Mouse (Mus musculus): Measurements from ENCODE around the gene Lyl1. TPM values are rescaled to one million over a fixed set of nuclear protein-coding genes. Genes with fewer than 3 reads are reported as not detected.

Lyl1 gene
- polyA plus RNA-seq, 1 experiment from 2014 or later: 2.1 TPM

DNA sequence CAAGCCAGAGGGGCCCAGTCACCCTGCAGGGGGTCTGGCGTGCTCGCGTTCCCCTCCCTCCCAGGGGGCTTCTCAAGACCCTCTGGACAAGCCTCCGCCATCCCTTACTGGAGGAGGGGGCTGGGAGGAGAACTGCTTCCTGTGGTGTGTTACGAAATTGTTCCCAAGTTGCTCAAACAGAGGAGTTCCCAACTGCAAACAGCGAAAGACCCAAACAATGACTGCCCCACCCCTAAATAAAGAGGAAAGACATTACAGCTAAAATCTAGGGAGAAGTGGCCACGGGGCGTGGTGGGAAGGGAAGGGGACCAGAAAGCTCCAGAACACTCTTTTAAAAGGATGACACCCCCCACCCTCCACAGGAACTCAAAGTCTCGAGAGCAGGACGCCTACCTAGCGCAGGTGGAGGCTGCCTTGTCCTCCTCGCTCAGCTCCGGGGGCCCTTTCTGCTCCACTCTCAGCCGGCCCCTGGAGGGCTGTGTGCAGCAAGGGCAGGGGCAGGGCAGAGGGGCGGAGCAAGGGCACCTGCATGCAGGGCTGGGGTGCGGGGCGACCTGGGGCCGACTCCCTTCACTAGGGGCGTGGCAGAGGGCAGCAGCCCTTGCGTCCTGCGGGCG lies 6.1 kb downstream of the Lyl1 start:
- WGBS: 12% methylated on average over 22 of the region's 22 CpGs
- H3K9ac ChIP-seq (replicated peaks): peak overlapping the region; percentile 48
- no peaks in the 10 kb centered on the region for H3K36me3 ChIP-seq
- peak overlapping the region; percentile 94 for H3K27ac ChIP-seq (replicated peaks)
- H3K27me3 ChIP-seq: peaks cover 18% of the 10 kb centered on the region
- H3K4me3 ChIP-seq: peak overlapping the region; percentile 29
- ATAC-seq (replicated peaks): no peak
- H3K9me3 ChIP-seq: no peaks in the 10 kb centered on the region
- H3K4me1 ChIP-seq: peaks cover 76% of the 10 kb centered on the region
- H3K4me2 ChIP-seq (replicated peaks): peak overlapping the region; percentile 38

DNA sequence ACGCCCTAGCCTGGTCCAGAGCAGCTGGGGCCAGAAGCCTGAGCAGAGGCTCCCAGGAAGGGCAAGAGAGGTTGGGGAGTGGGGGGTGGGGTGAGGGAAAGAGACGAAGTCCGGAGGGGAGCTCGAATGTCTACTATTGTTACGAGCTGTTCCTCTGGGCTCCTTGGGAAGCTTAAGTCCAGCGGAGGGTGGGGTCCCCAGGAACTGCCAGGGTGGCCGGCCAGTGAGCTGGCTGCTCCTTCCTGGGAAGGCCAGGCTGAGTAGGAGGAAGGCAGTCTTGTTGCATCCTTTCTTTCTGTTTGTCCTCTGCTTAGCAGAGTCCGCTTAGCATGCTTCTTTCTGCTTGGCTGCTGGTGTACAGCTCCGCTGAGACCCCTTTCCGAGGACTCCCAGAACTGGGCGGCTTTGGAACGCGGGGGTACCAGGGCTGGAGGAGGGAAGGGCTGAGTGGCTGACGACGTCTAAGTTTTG lies 6.8 kb downstream of the Lyl1 start:
- peaks cover 11% of the 10 kb centered on the region for H3K27me3 ChIP-seq
- peak overlapping the region; percentile 48 for H3K9ac ChIP-seq (replicated peaks)
- no peak for ATAC-seq (replicated peaks)
- peak overlapping the region; percentile 38 for H3K4me2 ChIP-seq (replicated peaks)
- WGBS: 7% methylated on average over 15 of the region's 15 CpGs
- H3K27ac ChIP-seq (replicated peaks): peak overlapping the region; percentile 94
- no peaks in the 10 kb centered on the region for H3K36me3 ChIP-seq
- peaks cover 81% of the 10 kb centered on the region for H3K4me1 ChIP-seq
- peak overlapping the region; percentile 29 for H3K4me3 ChIP-seq
- no peaks in the 10 kb centered on the region for H3K9me3 ChIP-seq

DNA sequence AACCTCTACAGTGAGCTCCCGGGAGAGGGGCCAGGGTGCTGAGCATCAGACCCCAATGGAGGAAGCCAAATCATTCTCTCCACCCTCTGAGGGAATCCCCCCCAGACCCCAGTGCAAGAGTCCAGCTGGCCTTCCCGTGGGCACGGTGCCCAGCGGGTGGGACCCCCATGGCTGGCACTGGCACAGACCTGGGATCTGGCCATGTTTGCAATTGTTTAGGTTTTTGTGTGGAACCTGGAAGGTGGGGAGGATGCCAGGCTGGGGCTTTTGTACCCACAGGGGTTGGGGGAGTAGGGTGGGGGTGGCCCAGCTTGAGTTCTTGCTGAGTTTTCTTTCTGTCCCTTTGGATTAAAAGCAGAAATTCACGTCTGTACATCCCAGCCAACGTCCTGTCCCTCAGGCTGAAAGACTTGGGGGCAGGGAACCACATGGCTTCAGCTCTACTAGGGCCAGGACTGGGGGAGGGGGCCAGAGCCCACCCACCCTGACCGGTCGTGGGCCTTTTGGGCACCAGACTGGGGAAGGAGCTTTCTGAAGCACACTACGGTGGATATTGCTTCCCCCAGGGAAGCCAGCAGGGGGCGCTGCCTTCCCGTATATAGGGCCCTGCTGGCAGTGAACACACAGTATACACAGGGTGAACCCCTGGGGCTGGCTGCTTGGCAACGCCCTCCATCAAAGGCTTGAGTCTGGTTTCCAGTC lies 7.7 kb downstream of the Lyl1 start:
- Histone ChIP-seq H3K27ac (replicated peaks) (peak overlapping the region; percentile 94), H3K9me3 (no peaks in the 10 kb centered on the region), H3K9ac (replicated peaks) (peak overlapping the region; percentile 33), H3K4me1 (peaks cover 89% of the 10 kb centered on the region), H3K36me3 (no peaks in the 10 kb centered on the region), H3K4me2 (replicated peaks) (0 out of 2 replicates have a peak overlapping the region, but pooled peaks have one; percentile 16), H3K27me3 (peaks cover 5% of the 10 kb centered on the region; the same call in 1 of the 2 replicates), H3K4me3 (0 out of 2 replicates have a peak overlapping the region, but pooled peaks have one; percentile 1)
- ATAC-seq (replicated peaks): peak; percentile 78
- 5% methylated on average over 12 of the region's 12 CpGs for WGBS

DNA sequence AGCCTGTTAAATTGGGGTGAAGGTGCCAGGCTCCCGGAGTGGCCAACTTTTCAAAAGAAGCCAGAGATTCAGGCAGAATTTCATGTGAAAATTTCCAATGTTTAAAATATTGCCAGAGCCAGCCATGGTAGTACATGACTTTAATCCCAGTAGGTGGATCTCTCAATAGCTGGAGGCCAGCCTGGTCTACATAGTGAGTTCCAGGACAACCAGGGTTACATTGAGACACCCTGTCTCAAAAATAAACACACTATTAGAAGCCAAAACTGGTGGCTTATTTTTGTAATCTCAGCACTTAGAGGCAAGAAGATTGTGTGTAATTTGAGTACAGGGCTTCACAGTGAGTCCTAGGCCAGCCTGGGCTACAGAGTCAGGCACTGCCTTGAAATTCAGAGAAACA lies 8.7 kb downstream of the Lyl1 start:
- H3K36me3 ChIP-seq: no peaks in the 10 kb centered on the region
- H3K9ac ChIP-seq (replicated peaks): no peak overlapping the region; the same call in 1 of the 2 replicates
- H3K9me3 ChIP-seq: no peaks in the 10 kb centered on the region
- H3K27me3 ChIP-seq: peaks cover 5% of the 10 kb centered on the region; the same call in 1 of the 2 replicates
- no peak overlapping the region for H3K4me2 ChIP-seq (replicated peaks)
- peak overlapping the region; percentile 94 for H3K27ac ChIP-seq (replicated peaks)
- H3K4me3 ChIP-seq: no peak overlapping the region
- ATAC-seq (replicated peaks): no peak
- peaks cover 89% of the 10 kb centered on the region for H3K4me1 ChIP-seq
- WGBS: 82% methylated on average over 1 of the region's 1 CpGs

DNA sequence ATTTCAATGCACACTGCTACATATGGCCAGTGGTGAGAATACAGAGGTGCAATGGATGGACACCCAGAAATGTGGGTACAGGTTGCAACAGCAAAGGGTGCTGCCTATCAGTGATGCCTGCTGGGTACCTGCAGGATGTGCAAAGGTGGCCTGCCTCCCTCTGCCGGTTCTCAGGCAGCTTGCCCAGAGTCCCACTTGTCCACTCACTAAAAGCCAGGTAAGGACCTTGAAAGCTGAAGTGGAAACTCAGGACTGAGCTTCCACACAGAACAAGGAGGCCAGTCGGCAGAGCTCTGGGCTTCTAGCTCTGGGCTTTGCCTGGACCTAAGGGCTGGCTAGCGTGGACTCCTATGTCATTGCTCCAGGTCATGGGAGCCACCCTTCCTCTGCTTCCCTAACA lies 10.1 kb downstream of the Lyl1 start:
- Histone ChIP-seq H3K9me3 (no peaks in the 10 kb centered on the region), H3K27me3 (peaks cover 5% of the 10 kb centered on the region; the same call in 1 of the 2 replicates), H3K36me3 (no peaks in the 10 kb centered on the region), H3K4me1 (peaks cover 91% of the 10 kb centered on the region), H3K9ac (replicated peaks) (peak overlapping the region; percentile 31), H3K27ac (replicated peaks) (peak overlapping the region; percentile 94), H3K4me2 (replicated peaks) (no peak overlapping the region; the same call in 1 of the 2 replicates), H3K4me3 (no peak overlapping the region)
- 27% methylated on average over 3 of the region's 3 CpGs for WGBS
- ATAC-seq (replicated peaks): no peak

DNA sequence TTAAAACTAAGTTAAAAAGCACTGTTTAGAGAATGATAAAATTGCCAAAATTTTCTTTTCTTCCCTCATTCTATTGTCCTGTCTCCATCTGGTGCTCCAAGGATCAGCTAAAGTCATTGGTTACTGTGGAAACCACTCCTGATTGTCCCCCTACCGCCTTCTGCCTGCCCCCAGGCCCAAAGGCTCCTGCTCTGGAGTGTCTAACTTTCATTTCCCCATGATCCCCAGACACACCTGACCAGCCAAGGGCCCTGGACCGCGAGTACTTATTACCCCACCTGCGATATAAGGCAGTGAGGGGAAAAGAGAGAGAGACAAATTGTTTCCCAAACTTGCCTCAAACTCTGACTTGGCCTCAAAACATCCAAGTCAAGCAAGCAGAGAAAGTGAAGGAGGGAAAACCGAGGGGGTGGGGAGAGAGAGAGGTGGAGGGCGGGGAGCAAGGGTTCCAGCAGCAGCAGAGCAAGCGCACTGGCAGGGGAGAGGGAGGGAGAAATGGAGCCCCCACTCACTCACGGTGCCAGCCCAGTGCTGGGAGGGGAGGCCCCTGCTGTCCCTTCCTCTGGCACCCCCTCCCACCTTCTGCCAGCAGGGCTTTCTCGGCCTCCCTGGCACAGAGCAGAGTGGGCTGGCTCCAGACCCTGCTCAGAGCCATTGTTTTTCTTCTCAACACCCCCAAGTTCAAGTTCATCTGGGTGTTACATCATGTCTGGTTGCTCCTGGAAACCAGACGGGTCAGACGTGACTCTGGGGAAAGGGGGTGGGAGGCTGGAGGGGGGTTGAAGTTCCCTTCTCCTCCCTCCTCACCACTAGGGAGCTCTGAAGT lies 10.9 kb downstream of the Lyl1 start:
- H3K36me3 ChIP-seq: no peaks in the 10 kb centered on the region
- H3K4me3 ChIP-seq: no peak overlapping the region
- H3K27ac ChIP-seq (replicated peaks): peak overlapping the region; percentile 94
- H3K9ac ChIP-seq (replicated peaks): peak overlapping the region; percentile 31
- 7% methylated on average over 9 of the region's 11 CpGs for WGBS
- no peak overlapping the region for H3K4me2 ChIP-seq (replicated peaks)
- peaks cover 5% of the 10 kb centered on the region; the same call in 1 of the 2 replicates for H3K27me3 ChIP-seq
- H3K9me3 ChIP-seq: no peaks in the 10 kb centered on the region
- peaks cover 90% of the 10 kb centered on the region for H3K4me1 ChIP-seq
- ATAC-seq (replicated peaks): peak; percentile 81

DNA sequence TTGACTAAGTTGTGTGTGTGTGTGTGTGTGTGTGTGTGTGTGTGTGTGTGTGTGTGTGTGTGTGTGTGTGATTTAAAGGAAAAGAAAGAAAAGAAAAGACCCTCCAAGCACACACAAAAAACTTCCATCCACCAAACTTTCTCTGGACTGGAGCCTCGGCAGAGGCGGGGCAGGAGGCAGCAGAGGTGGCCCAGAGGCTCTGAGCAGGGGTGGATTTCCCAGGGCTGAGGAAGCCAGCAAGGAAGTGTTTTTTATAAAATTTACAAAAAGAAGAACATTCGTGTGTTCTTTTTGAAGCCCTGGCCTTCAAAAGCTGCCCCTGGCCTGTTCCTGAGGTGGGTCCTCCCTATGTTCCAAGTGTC lies 11.5 kb downstream of the Lyl1 start:
- H3K9me3 ChIP-seq: no peaks in the 10 kb centered on the region
- peaks cover 86% of the 10 kb centered on the region for H3K4me1 ChIP-seq
- peak overlapping the region; percentile 25; the same call in 1 of the 2 replicates for H3K9ac ChIP-seq (replicated peaks)
- 0% methylated on average over 3 of the region's 3 CpGs for WGBS
- no peaks in the 10 kb centered on the region for H3K36me3 ChIP-seq
- ATAC-seq (replicated peaks): no peak
- no peak overlapping the region for H3K4me2 ChIP-seq (replicated peaks)
- H3K27me3 ChIP-seq: peaks cover under 1% of the 10 kb centered on the region; the same call in 1 of the 2 replicates
- H3K4me3 ChIP-seq: no peak overlapping the region
- H3K27ac ChIP-seq (replicated peaks): peak overlapping the region; percentile 94

DNA sequence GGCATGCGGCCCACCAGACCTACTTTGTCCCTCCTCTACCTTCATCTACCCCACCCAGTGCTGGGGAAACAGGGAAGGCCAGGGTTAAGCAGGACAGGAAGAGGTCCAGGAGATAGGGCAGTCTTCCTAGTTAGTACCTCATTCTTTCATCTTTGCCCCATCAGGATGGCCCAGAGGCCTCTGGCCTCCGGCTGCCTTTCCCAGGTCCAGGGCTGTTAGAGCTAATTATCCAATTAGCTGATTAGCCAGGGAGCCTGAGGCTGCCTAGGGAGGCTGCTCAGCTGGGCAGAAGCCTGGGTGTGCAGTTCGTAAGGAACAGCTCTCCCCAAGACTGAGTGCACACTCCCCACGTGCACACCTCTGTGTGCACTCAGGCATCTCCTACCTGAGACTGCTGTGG lies 12.1 kb downstream of the Lyl1 start:
- WGBS: 21% methylated on average over 4 of the region's 4 CpGs
- Histone ChIP-seq H3K9ac (replicated peaks) (peak overlapping the region; percentile 25), H3K4me2 (replicated peaks) (no peak overlapping the region), H3K36me3 (no peaks in the 10 kb centered on the region), H3K9me3 (no peaks in the 10 kb centered on the region), H3K4me1 (peaks cover 79% of the 10 kb centered on the region), H3K27me3 (no peaks in the 10 kb centered on the region), H3K27ac (replicated peaks) (peak overlapping the region; percentile 94), H3K4me3 (no peak overlapping the region)
- ATAC-seq (replicated peaks): no peak

DNA sequence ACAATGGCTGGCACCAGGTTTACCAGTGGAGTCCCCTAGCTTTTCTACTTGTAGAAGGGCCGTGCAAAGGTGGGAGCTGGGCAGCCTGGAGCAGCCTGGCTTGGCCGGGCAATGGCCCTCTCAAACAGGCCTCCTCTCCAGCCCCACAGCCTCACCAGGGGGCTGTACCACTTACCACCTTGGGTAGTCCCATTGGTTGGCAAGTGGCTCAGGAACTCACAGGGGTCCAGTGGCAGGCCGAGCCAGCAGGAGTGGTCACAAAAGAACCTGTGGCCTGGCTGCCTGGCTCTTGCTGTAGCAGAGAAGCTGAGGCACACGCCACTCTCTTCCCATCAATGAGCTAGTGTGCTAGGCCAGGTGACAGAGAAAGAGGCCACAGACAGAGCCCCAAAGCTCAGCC lies 12.9 kb downstream of the Lyl1 start:
- H3K9ac ChIP-seq (replicated peaks): peak overlapping the region; percentile 25
- no peak overlapping the region for H3K4me2 ChIP-seq (replicated peaks)
- H3K4me1 ChIP-seq: peaks cover 72% of the 10 kb centered on the region
- H3K4me3 ChIP-seq: no peak overlapping the region
- 49% methylated on average over 4 of the region's 4 CpGs for WGBS
- no peaks in the 10 kb centered on the region for H3K9me3 ChIP-seq
- ATAC-seq (replicated peaks): no peak
- H3K27ac ChIP-seq (replicated peaks): peak overlapping the region; percentile 94
- H3K27me3 ChIP-seq: no peaks in the 10 kb centered on the region
- peaks cover 6% of the 10 kb centered on the region; the same call in 1 of the 2 replicates for H3K36me3 ChIP-seq

DNA sequence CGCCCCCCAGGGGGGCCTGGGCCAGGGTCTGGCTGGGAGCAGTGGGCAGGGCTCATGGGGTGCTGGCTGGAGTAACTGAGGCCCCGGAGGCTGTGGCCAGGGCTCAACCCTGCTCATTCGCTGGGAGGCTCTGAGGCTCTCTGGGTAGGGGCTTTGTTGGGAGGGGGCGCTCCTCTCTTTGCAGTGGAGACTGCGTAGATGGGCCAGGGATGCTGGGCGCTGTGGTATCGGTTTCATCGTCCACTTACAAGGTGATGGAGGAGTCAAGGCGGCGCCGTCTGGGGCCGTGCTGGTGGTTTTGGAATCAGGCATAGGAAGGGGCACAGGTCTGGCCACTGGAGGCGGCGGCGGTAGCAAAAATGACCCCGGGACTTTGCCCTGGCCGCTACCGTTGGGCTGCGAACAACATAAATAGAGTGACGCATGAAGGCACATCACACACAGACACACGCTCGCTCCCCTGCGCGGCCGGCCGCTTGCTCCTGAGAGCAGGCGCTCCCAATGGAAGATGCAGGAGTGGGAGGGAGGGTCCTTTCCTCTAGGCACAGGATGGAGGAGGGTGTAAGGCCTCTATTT lies 14.7 kb downstream of the Lyl1 start:
- Histone ChIP-seq H3K4me2 (replicated peaks) (peak overlapping the region; percentile 26), H3K27ac (replicated peaks) (peak overlapping the region; percentile 83), H3K4me3 (0 out of 2 replicates have a peak overlapping the region, but pooled peaks have one; percentile 5), H3K4me1 (peaks cover 56% of the 10 kb centered on the region), H3K9ac (replicated peaks) (peak overlapping the region; percentile 46), H3K9me3 (no peaks in the 10 kb centered on the region), H3K27me3 (no peaks in the 10 kb centered on the region), H3K36me3 (peaks cover 17% of the 10 kb centered on the region)
- 11% methylated on average over 27 of the region's 27 CpGs for WGBS
- ATAC-seq (replicated peaks): no peak

DNA sequence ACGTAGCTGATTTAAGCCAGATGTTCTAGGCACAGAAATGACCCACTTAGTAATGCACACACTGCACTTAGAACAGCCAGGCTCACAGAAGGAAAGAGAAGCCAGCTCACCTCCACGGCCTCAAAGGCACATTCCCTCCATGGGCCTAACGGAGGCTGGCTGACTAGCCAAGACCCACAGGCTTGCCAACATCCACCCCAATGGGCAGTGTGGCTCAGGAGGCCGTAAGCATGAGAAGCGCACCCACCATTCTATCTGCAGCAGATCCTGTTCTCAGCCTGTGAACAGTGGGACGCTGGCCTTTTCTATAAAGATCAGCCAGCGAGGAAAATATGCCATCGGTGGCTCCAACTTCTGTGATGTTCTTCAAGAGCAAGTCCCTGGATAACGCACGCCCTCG lies 15.5 kb downstream of the Lyl1 start:
- H3K27me3 ChIP-seq: no peaks in the 10 kb centered on the region
- no peak overlapping the region; the same call in 1 of the 2 replicates for H3K9ac ChIP-seq (replicated peaks)
- H3K36me3 ChIP-seq: peaks cover 25% of the 10 kb centered on the region
- H3K9me3 ChIP-seq: no peaks in the 10 kb centered on the region
- H3K27ac ChIP-seq (replicated peaks): peak overlapping the region; percentile 83
- ATAC-seq (replicated peaks): no peak
- no peak overlapping the region for H3K4me2 ChIP-seq (replicated peaks)
- H3K4me1 ChIP-seq: peaks cover 52% of the 10 kb centered on the region
- H3K4me3 ChIP-seq: no peak overlapping the region
- whole genome bisulfite sequencing: 73% methylated on average over 11 of the region's 11 CpGs
